Mouse (Mus musculus) left cerebral cortex, adult 8-10 months (tissue): ENCODE measurements around the gene Olfr1348. TPM values are rescaled to one million over a fixed set of nuclear protein-coding genes. Genes with fewer than 3 reads are reported as not detected.
"Not testable (repeated sequence)": the region's sequence is repeated elsewhere in the genome, so short reads cannot be mapped to it uniquely, and the experiment has no call there.

Experiments used
- DNase-seq, 2 experiments: peaks; one replicate each; pipeline ENCODE4 v3.0.0; 2022; ENCODE audit warnings: low spot score in 2 of 2
- total RNA-seq, 4 experiments: library from RNA; stranded (reverse); gene quantifications; 2 replicates each; pipeline ENCODE4 v1.2.4; 2022

Gene Olfr1348
- not detected for total RNA-seq

DNA sequence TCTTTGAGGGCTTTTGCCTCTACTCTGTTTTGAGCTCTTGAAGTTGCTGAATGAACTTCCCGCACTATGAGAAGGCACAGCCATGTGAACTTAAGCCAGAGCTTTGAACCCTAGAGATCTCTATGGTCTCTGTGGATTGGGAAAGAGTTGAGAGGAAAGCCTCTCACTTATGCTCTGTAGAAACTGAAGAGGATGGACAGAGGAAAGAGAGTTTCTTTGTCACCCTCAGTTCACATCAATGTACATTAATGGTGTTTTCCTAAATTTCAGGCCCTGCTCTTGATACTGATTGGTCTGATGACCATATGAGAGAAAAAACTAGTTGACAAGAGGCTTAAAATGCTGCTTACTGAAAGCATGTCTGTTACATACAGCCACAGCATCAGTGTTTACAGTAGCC is at the start of gene Olfr1348:
Gene Olfr1348 (minus strand): TSS at position 101 of the 400 bp plus-strand sequence.
- no peak for DNase-seq

DNA sequence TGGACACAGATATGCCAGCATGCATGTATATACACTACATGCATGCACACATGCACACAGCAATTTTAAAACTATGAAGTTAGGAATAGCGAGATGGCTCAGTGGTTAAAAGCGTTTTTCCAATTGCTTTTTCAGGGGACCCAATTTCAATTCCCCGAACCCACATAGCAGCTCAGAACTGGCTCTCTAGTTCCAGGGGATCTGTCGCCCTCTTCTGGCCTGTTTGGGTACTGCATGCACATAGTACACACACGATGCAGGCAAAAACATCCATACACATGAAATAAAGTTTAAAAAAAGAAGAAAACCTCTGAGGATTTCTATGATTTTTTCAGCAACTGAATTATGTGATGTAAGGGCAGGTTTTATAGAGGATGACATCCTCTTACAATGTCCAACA is 17.6 kb upstream of the Olfr1348 start:
- no peak for DNase-seq

DNA sequence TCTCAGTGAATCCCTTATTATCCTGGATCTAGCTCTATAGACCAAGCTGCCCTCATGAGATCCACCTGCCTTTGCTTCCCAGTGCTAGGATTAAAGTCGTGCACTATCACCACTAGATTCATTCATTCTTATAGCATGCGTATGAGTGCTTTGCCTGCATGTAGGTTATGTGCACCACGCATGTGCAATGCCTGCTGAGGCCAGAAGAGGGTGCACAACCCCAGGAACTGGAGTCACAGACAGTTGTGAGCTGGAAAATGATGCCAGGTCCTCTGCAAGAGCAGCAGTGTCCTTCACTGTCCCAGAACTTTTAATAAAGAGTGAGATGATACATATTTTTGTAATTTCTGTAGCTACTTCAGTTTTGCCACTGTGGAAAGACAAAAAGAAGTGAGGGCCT is 16.5 kb upstream of the Olfr1348 start:
- DNase-seq, result no peak

DNA sequence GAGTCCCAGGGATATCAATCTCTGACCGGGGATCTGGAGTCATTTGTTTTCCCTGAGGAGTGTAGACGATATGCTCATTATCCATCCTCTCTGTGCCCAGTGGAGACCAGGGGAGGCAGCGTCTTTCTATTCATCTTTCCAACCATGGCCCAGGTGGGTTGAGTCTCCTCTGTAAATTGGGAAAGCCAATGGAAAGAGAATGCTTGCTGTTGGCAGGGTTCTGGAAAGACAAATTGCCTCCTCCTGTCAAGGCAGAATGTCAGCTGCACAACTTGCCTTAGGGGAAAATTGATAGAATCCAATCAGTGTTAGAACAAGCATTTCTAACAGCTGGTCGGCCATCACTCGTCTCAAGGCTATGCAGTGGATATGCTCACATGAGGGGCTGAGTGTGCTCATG is 14.3 kb upstream of the Olfr1348 start, which contains the start of gene Olfr1349:
Gene Olfr1349 (minus strand): TSS at position 101 of the 400 bp plus-strand sequence.
- no peak for DNase-seq

DNA sequence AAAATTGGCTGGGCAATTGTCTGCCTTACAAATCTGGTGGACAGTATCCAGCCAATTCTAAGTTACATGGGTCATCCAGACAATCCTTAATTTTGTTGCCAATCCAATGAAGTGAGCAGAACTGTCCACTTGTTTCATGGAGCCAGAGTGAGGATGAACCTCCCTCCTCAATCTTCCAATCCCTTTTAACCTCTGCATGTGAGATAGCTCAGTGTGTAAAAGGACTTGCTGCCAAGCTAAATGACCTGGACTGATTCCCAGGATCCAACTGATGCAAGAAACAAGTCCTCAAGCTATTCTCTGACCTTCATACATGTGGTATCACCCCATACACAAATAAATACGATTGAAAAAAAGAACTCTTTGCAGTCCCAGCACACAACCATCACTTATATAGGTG is 13.1 kb upstream of the Olfr1348 start:
- no peak for DNase-seq

DNA sequence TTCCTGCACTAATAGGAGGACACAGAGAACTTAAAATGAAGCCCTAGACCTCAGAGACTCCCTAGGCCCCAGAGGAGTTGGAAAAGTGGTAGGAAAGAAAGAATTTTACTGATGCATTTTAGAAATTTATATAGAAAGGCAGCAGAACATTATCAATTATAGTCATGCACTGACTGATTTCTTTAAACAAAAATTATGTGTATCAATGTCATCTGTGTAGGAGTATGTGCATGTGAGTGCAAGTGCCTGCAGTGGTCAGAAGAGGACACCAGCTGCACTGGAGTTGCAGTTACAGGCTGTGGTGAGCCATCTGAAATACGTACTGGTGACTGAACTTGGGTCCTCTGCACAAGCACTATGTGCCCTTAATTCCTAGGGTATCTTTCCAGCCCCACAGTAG is 8.9 kb downstream of the Olfr1348 start, which contains the start of gene Olfr1347:
Gene Olfr1347 (minus strand): TSS at position 101 of the 400 bp plus-strand sequence.
- DNase-seq, result no peak

DNA sequence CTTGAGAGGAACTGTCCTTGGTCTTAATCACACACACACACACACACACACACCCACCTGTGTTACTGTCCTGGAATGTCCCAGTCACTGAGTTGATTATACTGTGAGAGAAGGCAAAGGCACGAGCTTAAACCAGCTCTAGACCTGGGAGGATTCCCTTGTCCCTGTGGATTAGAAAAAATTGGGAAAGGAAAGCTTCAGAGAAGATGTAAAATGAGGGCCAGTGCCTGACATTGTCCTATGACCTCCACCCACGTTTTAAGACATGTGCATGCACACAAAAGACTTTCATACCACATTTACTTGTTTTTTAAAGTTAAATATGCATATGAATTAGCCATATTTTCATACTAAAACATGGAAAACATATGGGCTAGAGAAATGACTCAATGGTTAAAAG is 21.7 kb downstream of the Olfr1348 start, which contains the start of gene Olfr5:
Gene Olfr5 (minus strand): TSS at position 101 of the 400 bp plus-strand sequence.
- DNase-seq, result no peak

DNA sequence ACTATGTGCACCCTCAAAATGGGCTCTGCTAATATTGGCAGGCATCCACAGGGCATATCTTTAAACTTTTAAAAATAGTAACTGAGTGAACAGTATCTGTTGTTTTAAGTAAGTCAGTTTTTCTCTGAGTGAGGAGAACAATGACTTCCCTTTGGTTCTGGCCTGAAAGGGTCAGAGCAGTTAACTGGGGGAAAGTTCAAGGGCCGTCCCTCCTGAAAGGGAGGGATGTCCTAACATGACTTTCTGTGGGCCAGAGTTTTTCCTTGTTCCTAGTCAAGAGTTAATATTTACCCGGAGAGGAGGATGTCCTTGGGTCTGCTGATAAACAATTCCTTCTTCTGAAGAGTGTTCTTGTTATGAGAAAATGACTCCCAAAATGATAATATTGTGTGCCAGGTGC is 30.9 kb downstream of the Olfr1348 start:
- not testable (repeated sequence) for DNase-seq

DNA sequence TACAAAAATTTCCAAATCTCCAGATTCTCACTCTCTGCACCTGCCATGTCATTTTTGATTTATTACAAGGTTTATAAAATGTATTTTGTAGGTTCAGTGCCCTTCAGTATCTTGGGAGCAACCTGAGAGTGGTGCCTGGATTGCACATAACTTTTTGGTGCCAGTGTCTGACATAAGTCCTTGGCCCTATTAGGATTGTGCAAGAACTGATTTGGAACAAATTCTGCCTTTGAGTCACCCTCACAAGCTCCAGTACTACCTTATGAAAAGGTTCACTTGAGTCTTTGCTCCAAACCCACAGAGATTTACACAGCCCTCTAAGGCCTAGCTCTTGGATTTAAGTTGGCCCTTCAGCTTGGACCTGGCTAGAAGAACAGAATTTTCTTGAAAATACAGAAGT is 41.6 kb downstream of the Olfr1348 start, which contains the start of gene Olfr1346:
Gene Olfr1346 (plus strand): TSS at position 151 of the 400 bp plus-strand sequence.
- DNase-seq, result no peak

DNA sequence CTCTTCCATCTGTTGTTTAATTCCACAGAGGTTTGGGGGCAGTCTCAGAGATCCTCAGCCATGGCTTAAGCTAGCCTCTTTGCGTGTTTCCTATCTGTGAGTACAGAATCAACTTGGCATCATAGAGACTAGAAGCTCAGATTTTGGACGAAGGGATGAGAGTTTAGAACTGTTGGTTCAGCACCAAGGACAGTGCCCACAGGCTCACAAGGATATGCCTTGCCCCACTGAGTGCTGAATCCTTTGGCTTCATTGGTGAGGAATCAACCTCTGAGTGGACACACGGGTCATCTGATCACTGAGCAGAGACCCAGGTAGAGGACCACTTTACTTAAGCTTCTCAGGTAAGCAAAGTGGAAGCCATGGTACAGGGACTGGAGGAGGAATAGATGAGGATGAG is 52.1 kb downstream of the Olfr1348 start:
- DNase-seq, result no peak

DNA sequence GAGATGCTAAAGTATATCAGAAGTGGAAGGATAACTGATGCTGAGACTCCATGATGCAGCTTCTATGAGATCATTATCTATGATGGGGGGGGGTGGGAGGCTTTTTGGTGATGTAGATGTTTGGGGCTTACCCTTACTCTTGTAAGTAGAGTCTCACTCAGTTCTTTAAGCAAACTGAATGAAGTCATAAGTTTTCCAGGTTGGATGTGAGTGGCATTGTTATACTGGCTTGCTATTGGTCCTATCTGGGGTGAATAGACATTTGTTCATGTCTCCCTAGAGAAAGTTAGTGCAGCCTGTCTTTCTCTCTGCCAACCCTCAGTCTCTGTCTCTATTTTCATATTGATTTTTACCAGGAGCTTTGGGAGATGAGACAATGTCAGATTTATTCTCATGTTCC is 52.7 kb downstream of the Olfr1348 start, which contains the start of gene Olfr1336:
Gene Olfr1336 (plus strand): TSS at position 301 of the 400 bp plus-strand sequence.
- no peak for DNase-seq

Other genes starting within 250 kb of the Olfr1348 start
- 10 to 100 TPM; 10.8 to 16.0 (median 12.8) TPM for gene Zfp667, start 222.2 kb downstream of the Olfr1348 start, total RNA-seq
- gene Zfp583, start 177.5 kb downstream of the Olfr1348 start, total RNA-seq, result 10 to 100 TPM in 1 of 4 experiments, 1 to 10 TPM in 3; 9.3 to 10.0 (median 9.6) TPM
- gene Gm3854, start 165.0 kb downstream of the Olfr1348 start, total RNA-seq, result 1 to 10 TPM; 5.0 to 6.8 (median 5.9) TPM
- gene Zfp78, start 145.5 kb downstream of the Olfr1348 start, total RNA-seq, result 1 to 10 TPM; 3.6 to 9.3 (median 6.7) TPM
- gene Zfp28, start 125.5 kb downstream of the Olfr1348 start, total RNA-seq, result 10 to 100 TPM in 1 of 4 experiments, 1 to 10 TPM in 3; 7.0 to 11.6 (median 9.3) TPM
- gene Smim17, start 110.0 kb downstream of the Olfr1348 start, total RNA-seq, result 10 to 100 TPM; 16.9 to 20.0 (median 18.4) TPM
- gene Gm20715, start 98.5 kb downstream of the Olfr1348 start, total RNA-seq, result under 1 TPM; 0.20 to 0.46 (median 0.31) TPM
- 1 to 10 TPM; 1.2 to 3.7 (median 2.0) TPM for gene Olfr1344, start 70.1 kb downstream of the Olfr1348 start, total RNA-seq
- under 1 TPM in 2 of 4 experiments, not detected in 2; 0.09 to 0.15 TPM for gene Olfr1336, start 52.6 kb downstream of the Olfr1348 start, total RNA-seq
- not detected for gene Olfr1346, start 41.6 kb downstream of the Olfr1348 start, total RNA-seq
- gene Olfr5, start 21.8 kb downstream of the Olfr1348 start, total RNA-seq, result not detected
- gene Olfr1347, start 9.0 kb downstream of the Olfr1348 start, total RNA-seq, result not detected
- not detected for gene Olfr1349, start 14.2 kb upstream of the Olfr1348 start, total RNA-seq
- gene Olfr1350, start 56.1 kb upstream of the Olfr1348 start, total RNA-seq, result not detected
- 1 to 10 TPM; 2.1 to 7.0 (median 5.5) TPM for gene Zim1, start 187.7 kb upstream of the Olfr1348 start, total RNA-seq
- gene Peg3, start 221.7 kb upstream of the Olfr1348 start, total RNA-seq, result 100 to 1,000 TPM; 200 to 223 (median 214) TPM
- 10 to 100 TPM; 45.1 to 54.2 (median 45.9) TPM for gene Usp29, start 221.8 kb upstream of the Olfr1348 start, total RNA-seq